Mouse (Mus musculus) heart, postnatal 0 days (tissue): Measurements from ENCODE around the gene Rem2.

ENCODE experiments used
- CTCF ChIP-seq: IDR thresholded peaks from 2 replicates; pipeline ENCODE4 v1.5.1; 2016; ENCODE audit warnings: antibody characterized with exemption, control low read depth, low read depth
- EP300 ChIP-seq: IDR thresholded peaks from 2 replicates; pipeline ENCODE4 v1.6.1; 2016; ENCODE audit warnings: antibody characterized with exemption, low read depth

DNA sequence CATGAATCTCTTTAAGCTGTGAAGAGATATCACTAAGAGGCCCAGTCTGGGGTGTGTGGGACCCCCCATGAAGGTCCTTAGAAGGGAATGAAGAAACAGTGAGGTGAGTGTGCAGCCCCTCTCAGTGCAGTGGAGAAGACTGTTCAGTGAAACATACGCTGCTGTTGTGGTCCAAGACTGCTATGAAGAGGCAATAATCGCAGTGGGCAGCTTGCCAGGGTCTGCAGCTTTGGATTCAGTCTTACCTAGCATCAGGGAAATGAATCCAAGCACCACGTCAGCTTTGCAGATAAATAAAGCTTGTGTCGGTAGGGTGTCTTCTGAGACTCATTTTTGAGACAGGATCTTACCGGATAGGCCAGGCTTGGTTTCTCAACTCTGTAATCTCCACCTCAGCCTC lies 3.2 kb upstream of the Rem2 start:
- TF ChIP-seq CTCF (no peak), EP300 (no peak)
